Mouse (Mus musculus) spleen, adult 12 weeks (tissue): ENCODE measurements around the gene Slc35e2.
A peak's percentile ranks its signal among the peaks of the same experiment; 100 is the strongest.

Source experiments
- DNase-seq: peaks from one replicate; pipeline ENCODE4 v3.0.0; 2022; ENCODE audit warnings: low spot score

Slc35e2 gene

GRCm38 (mm10) chr4:155577132-155577531 is 24.1 kb upstream of the Slc35e2 start:
- no peak for DNase-seq

- no peak for DNase-seq
These were observed 23.5 kb upstream of the Slc35e2 start for GRCm38 (mm10) chr4:155577741-155578140.

- no peak for DNase-seq
These were observed 22.7 kb upstream of the Slc35e2 start for GRCm38 (mm10) chr4:155578336-155579125.

- no peak for DNase-seq
These were observed 20.8 kb upstream of the Slc35e2 start for GRCm38 (mm10) chr4:155580420-155580819.

- DNase-seq = no peak
These were observed 18.8 kb upstream of the Slc35e2 start for GRCm38 (mm10) chr4:155582279-155582905.

- DNase-seq = no peak
These were observed 11.9 kb upstream of the Slc35e2 start for GRCm38 (mm10) chr4:155589356-155589755.

DNA sequence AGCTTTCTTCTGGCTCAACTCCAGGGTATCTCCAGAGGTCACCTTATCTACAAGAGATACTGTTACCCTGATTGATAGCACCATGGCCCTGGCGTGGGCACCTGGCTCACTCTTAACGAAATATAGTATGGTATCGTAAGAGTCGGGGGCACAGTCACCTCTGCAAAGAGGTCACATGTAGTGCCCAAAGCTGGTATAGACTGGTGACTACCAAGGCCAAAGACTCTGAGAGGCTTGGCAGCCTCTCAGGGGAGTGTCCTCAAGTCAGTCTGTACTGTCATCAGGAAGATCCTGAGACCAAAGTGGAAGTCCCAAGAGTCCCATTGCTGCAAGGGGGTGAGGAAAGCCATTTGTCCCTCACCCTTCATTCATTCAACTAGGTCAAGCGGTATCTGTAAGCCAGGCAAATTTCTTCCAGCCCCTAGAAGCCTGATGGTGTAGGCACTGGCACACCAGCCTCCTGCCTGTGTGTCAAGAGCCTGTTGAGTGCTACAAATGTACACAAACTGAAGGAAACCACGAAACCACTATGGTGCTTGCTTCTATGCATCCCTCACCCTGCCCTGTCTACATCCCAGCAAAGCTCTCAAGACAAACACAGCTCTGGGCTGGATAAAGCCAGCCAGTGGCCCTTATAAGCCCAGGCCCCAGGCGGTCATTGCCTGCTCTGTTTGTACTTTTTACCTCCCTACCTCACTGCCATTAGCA is 10.1 kb upstream of the Slc35e2 start:
- DNase-seq = no peak

- no peak for DNase-seq
These were observed 7.4 kb upstream of the Slc35e2 start for GRCm38 (mm10) chr4:155593780-155594179.

- DNase-seq = no peak
These were observed 5.4 kb upstream of the Slc35e2 start for GRCm38 (mm10) chr4:155595777-155596176.

- no peak for DNase-seq
These were observed 4.6 kb upstream of the Slc35e2 start for GRCm38 (mm10) chr4:155596606-155597005.

DNA sequence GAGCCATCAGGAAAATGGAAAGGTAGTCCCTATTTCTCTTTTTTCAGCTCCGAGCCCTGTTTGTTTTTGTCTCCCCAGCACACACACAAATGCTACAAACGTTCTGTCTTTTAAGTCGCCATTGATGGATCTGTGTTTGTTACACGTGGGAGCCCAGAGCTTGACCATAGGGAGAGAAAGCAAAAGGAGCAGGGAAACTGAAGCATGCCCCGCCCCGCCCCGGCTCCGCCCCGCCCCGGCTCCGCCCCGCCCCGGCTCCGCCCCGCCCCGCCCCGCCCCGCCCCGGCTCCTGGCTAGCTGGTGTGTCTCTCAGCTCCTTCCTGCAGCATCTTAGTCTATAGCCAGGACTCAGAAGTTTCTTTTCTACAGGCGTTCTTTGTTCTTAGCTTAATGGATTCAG is 2.7 kb upstream of the Slc35e2 start:
- no peak for DNase-seq

- DNase-seq = no peak
These were observed 1.1 kb upstream of the Slc35e2 start for GRCm38 (mm10) chr4:155599901-155600825.

DNA sequence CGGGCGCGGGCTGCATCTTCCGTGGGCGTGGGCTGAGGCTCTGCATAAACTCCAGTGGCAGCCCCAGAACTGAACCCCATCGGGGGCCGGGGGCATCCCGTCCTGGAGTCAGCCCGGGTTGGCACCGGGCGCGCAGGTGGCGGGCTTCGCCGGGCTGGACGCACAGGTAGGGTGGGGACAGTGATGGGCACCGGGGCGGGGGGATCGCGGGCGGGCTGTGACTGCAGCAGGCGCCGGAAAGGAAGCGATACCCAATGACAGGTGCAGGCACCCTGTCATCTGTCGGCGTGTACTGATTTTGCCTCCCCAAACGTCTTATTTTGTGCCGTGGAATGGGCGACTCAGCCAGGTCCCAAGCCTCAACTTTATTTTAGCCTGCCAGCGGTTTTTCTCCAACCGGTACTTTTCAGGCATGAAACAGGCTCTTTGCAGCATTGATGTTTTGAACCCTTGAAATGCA is 811 bp downstream of the Slc35e2 start:
- no peak for DNase-seq

DNA sequence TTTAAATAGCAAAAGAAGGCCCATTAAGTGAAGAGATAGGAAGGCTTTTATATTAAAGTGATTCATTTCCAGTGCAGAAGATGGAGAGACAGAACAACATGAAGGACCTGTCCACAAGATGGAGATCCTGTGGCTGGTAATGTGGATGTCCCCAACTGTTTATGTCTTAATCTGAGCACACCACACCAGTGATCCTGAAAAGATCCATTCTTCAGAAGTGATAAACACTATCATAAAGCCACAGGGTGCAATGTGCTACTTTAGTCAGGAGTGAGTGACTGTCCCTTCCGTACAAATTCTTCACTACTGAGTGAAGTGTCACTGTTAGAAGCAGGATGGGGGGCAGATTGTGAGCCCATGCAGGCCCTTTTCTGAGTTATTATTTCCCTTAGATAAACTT is 1.5 kb downstream of the Slc35e2 start:
- no peak for DNase-seq

- no peak for DNase-seq
These were observed 2.6 kb downstream of the Slc35e2 start for GRCm38 (mm10) chr4:155603801-155604200.

GRCm38 (mm10) chr4:155605132-155605531 is 3.9 kb downstream of the Slc35e2 start:
- no peak for DNase-seq

DNA sequence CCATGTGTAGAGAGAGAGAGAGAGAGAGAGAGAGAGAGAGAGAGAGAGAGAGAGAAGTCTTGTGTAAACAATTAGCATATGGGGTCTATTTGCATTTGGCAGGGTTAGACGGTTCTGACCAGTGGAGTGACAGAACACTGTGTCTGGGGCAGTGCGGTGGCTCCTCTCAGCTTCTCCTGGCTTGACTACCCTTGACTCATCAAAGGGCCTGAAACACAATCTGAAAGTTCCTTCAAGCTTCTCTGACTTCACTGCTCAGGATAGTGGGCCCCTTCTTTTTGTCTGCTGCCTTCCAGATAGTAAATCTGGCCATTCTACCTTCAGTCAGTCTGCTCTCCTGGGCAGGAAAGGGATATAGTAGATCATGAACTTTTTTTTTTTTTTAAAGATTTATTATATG is 5.6 kb downstream of the Slc35e2 start:
- DNase-seq = no peak

DNA sequence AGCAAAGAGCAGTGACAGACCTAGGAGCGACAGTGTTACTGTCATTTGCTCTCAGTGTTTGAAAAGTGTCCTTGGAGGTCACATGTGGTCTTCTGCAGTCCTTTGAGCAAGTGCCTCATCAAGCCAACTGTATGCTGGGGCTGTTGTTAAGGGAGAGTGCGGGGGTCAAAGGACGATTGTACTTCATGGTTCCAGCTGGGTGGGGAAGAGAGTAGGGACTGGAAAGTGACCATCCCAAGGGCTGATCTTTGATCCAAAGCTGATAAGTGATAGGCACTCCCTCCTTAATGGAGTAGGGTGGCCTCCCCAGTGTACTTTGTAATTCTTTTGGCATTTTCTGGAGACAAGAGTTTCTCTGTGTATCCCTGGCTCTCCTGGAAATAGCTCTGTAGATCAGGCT is 10.6 kb downstream of the Slc35e2 start:
- DNase-seq = no peak

DNA sequence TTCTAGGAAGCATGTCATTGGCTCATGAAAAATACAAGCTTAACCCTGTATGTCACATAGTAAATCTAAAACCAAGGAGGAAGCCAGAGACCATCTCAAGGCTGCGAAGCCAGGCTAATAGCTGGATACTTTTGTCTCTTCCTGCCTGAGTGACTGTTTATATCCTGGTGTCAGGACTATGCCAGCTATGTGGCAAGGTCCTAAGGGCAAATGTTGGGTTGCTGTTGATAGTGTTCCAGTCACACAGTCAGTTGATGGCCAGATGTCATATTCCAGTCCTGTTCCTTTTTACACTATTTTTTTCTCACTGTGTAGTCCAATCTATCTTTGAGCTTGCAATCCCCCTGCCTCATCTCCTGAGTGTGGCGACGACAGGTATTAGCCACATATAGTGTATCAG is 12.0 kb downstream of the Slc35e2 start:
- no peak for DNase-seq

DNA sequence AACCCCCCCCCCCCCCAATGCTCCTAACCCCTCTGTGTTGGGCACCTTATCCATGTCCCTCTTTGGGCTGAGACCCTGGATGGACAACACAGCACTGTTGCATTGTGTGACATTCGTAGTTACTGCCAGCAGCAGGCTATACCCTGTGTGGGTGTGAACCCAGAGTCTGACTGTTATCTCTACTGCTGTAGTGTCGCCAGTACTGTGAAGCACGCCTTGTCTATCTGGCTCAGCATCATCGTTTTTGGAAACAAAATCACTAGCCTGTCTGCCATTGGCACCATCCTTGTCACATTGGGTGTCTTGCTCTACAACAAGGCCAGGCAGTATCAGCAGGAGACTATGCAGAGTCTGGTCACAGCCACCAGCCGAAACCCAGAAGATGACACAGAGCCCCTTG is 17.1 kb downstream of the Slc35e2 start:
- no peak for DNase-seq

- peak; percentile 91 for DNase-seq
These were observed 23.4 kb downstream of the Slc35e2 start, which contains the start of gene Cdk11b for GRCm38 (mm10) chr4:155624338-155625291. TSS of gene Cdk11b (plus strand) at chr4:155624854.
